Mouse (Mus musculus) erythroblast, embryonic 14.5 days (primary cell): ENCODE data around the gene Col18a1. TPM values are rescaled to one million over a fixed set of nuclear protein-coding genes. Genes with fewer than 3 reads are reported as not detected.

Source experiments
- H3K27me3 ChIP-seq: 2 replicates; pipeline ENCODE4 v1.6.1; 2012; ENCODE audit warnings: inconsistent platforms; ENCODE audit not compliant: control insufficient read depth
- H3K36me3 ChIP-seq: 2 replicates; pipeline ENCODE4 v1.6.1; 2012; ENCODE audit warnings: mild to moderate bottlenecking, inconsistent platforms; ENCODE audit not compliant: control insufficient read depth
- H3K4me1 ChIP-seq: 2 replicates; pipeline ENCODE4 v1.6.1; 2012; ENCODE audit warnings: inconsistent platforms; ENCODE audit not compliant: control insufficient read depth
- H3K4me3 ChIP-seq: replicated peaks from 2 replicates; pipeline ENCODE3; 2012; ENCODE audit warnings: moderate library complexity, mild to moderate bottlenecking, inconsistent platforms
- H3K9me3 ChIP-seq: 2 replicates; pipeline ENCODE4 v1.6.1; 2012; ENCODE audit warnings: low read length, inconsistent platforms, mixed read lengths; ENCODE audit not compliant: control insufficient read depth
- GATA1 ChIP-seq: IDR thresholded peaks from 2 replicates; pipeline ENCODE4 v1.6.1; 2012; ENCODE audit warnings: low read length, inconsistent platforms, mixed read lengths
- TAL1 ChIP-seq: IDR thresholded peaks from 3 replicates; pipeline ENCODE4 v1.6.1; 2012; ENCODE audit warnings: low read length, inconsistent platforms, mixed read lengths
- polyA plus RNA-seq: library from polyadenylated mRNA; stranded (reverse); fragments of >175 nt; gene quantifications from 2 replicates; pipeline ENCODE4 v1.2.3, GENCODE M21; 2012

Gene Col18a1
- 0.45 and 0.66 TPM in 2 replicates for polyA plus RNA-seq

GRCm38 (mm10) chr10:77165963-77166717 is at the start of gene Col18a1:
TSS of gene Col18a1 (minus strand) at chr10:77166548.
- Histone ChIP-seq H3K27me3 (peaks cover 61% of the 10 kb centered on the region), H3K9me3 (no peaks in the 10 kb centered on the region), H3K4me1 (peaks cover 22% of the 10 kb centered on the region), H3K36me3 (no peaks in the 10 kb centered on the region), H3K4me3 (peak within 1 kb of the TSS; percentile 45)
- TF ChIP-seq GATA1 (no peak), TAL1 (no peak)

GRCm38 (mm10) chr10:77215641-77216040 is 49.3 kb upstream of the Col18a1 start:
- Histone ChIP-seq H3K4me3 (no peak overlapping the region), H3K27me3 (no peaks in the 10 kb centered on the region), H3K36me3 (peaks cover 34% of the 10 kb centered on the region), H3K9me3 (no peaks in the 10 kb centered on the region), H3K4me1 (peaks cover 98% of the 10 kb centered on the region)
- TF ChIP-seq TAL1 (no peak), GATA1 (no peak)

GRCm38 (mm10) chr10:77214586-77214985 is 48.2 kb upstream of the Col18a1 start:
- peaks cover 98% of the 10 kb centered on the region for H3K4me1 ChIP-seq

GRCm38 (mm10) chr10:77213483-77213882 is 47.1 kb upstream of the Col18a1 start:
- H3K36me3 ChIP-seq, result peaks cover 27% of the 10 kb centered on the region
- peaks cover 98% of the 10 kb centered on the region for H3K4me1 ChIP-seq
- no peak overlapping the region for H3K4me3 ChIP-seq
- no peaks in the 10 kb centered on the region for H3K27me3 ChIP-seq
- H3K9me3 ChIP-seq, result no peaks in the 10 kb centered on the region
- TF ChIP-seq GATA1 (no peak), TAL1 (no peak)

More at GRCm38 (mm10) chr10:77214586-77214985, 48.2 kb upstream of the Col18a1 start:
- Histone ChIP-seq H3K36me3 (peaks cover 32% of the 10 kb centered on the region), H3K27me3 (no peaks in the 10 kb centered on the region), H3K4me3 (no peak overlapping the region), H3K9me3 (no peaks in the 10 kb centered on the region)
- TF ChIP-seq TAL1, result no peak
- no peak for TF ChIP-seq GATA1

- Histone ChIP-seq H3K4me3 (peak overlapping the region; percentile 65), H3K36me3 (peaks cover 18% of the 10 kb centered on the region), H3K4me1 (peaks cover 88% of the 10 kb centered on the region), H3K9me3 (no peaks in the 10 kb centered on the region), H3K27me3 (no peaks in the 10 kb centered on the region)
- no peak for TF ChIP-seq TAL1
- no peak for TF ChIP-seq GATA1
Observed at GRCm38 (mm10) chr10:77212354-77213120, 46.2 kb upstream of the Col18a1 start.

GRCm38 (mm10) chr10:77211116-77211570 is 44.8 kb upstream of the Col18a1 start:
- peak overlapping the region; percentile 65 for H3K4me3 ChIP-seq

GRCm38 (mm10) chr10:77210666-77211065 is 44.3 kb upstream of the Col18a1 start:
- TF ChIP-seq GATA1, result no peak
- TF ChIP-seq TAL1, result no peak
- no peaks in the 10 kb centered on the region for H3K27me3 ChIP-seq
- peaks cover 14% of the 10 kb centered on the region for H3K36me3 ChIP-seq
- no peaks in the 10 kb centered on the region for H3K9me3 ChIP-seq
- H3K4me1 ChIP-seq, result peaks cover 81% of the 10 kb centered on the region
- H3K4me3 ChIP-seq, result peak overlapping the region; percentile 65

More at GRCm38 (mm10) chr10:77211116-77211570, 44.8 kb upstream of the Col18a1 start:
- H3K27me3 ChIP-seq, result no peaks in the 10 kb centered on the region
- no peaks in the 10 kb centered on the region for H3K9me3 ChIP-seq
- H3K4me1 ChIP-seq, result peaks cover 85% of the 10 kb centered on the region
- H3K36me3 ChIP-seq, result peaks cover 15% of the 10 kb centered on the region
- no peak for TF ChIP-seq TAL1
- TF ChIP-seq GATA1, result no peak

GRCm38 (mm10) chr10:77209261-77209660 is 42.9 kb upstream of the Col18a1 start:
- peaks cover 14% of the 10 kb centered on the region for H3K36me3 ChIP-seq
- H3K27me3 ChIP-seq, result no peaks in the 10 kb centered on the region
- no peak for TF ChIP-seq GATA1
- TF ChIP-seq TAL1, result no peak
- no peak overlapping the region for H3K4me3 ChIP-seq
- no peaks in the 10 kb centered on the region for H3K9me3 ChIP-seq
- peaks cover 68% of the 10 kb centered on the region for H3K4me1 ChIP-seq

- Histone ChIP-seq H3K9me3 (no peaks in the 10 kb centered on the region), H3K27me3 (peaks cover 7% of the 10 kb centered on the region; the same call in 1 of the 2 replicates), H3K36me3 (peaks cover 7% of the 10 kb centered on the region), H3K4me3 (no peak overlapping the region), H3K4me1 (peaks cover 42% of the 10 kb centered on the region)
- TF ChIP-seq TAL1, result no peak
- no peak for TF ChIP-seq GATA1
Observed at GRCm38 (mm10) chr10:77206565-77207079, 40.3 kb upstream of the Col18a1 start.
